Mouse (Mus musculus) limb, embryonic 11.5 days (tissue): ENCODE data around the gene Sdf2l1. TPM values are rescaled to one million over a fixed set of nuclear protein-coding genes. Genes with fewer than 3 reads are reported as not detected.

ENCODE experiments used
- ATAC-seq: fragments of 200-750 bp; cut with Nextera tagmentation; 2 replicates; pipeline ENCODE4 v1.8.0; 2017; ENCODE audit warnings: low read depth; ENCODE audit not compliant: insufficient number of reproducible peaks, low FRiP score, low TSS enrichment
- DNase-seq: peaks from one replicate; pipeline ENCODE4 v3.0.0-alpha.2; 2015; ENCODE audit warnings: low spot score
- H3K27ac ChIP-seq: fragments of 300-500 bp; sonication (generic); replicated peaks from 2 replicates; pipeline ENCODE4 v1.5.1; 2014; ENCODE audit warnings: low read depth, mild to moderate bottlenecking, low read length
- H3K27me3 ChIP-seq: fragments of 300-500 bp; sonication (generic); 2 replicates; pipeline ENCODE4 v1.6.1; 2014; ENCODE audit warnings: mild to moderate bottlenecking, low read length, mixed read lengths; ENCODE audit not compliant: control insufficient read depth, insufficient read depth
- H3K36me3 ChIP-seq: fragments of 300-500 bp; sonication (generic); 2 replicates; pipeline ENCODE4 v1.6.1; 2014; ENCODE audit warnings: mild to moderate bottlenecking, low read length, moderate library complexity, mixed read lengths; ENCODE audit not compliant: control insufficient read depth, insufficient read depth
- H3K4me1 ChIP-seq: fragments of 300-500 bp; sonication (generic); 2 replicates; pipeline ENCODE4 v1.6.1; 2014; ENCODE audit warnings: low read length, mixed read lengths; ENCODE audit not compliant: control insufficient read depth, insufficient read depth
- H3K4me2 ChIP-seq: fragments of 300-500 bp; sonication (generic); 2 replicates; pipeline ENCODE4 v1.6.1; 2014; ENCODE audit warnings: low read depth, mild to moderate bottlenecking, moderate library complexity; ENCODE audit not compliant: severe bottlenecking
- H3K4me3 ChIP-seq: fragments of 300-500 bp; sonication (generic); 2 replicates; pipeline ENCODE4 v1.5.1; 2014; ENCODE audit warnings: low read depth, low read length
- H3K9ac ChIP-seq: fragments of 300-500 bp; sonication (generic); 2 replicates; pipeline ENCODE4 v1.6.1; 2014; ENCODE audit warnings: mild to moderate bottlenecking, low read length
- H3K9me3 ChIP-seq: fragments of 300-500 bp; sonication (generic); 2 replicates; pipeline ENCODE4 v1.6.1; 2016; ENCODE audit warnings: low read length; ENCODE audit not compliant: control insufficient read depth
- WGBS: fragments of 180-500 bp; shearing (Covaris S2); extraction: QIAGEN DNeasy Blood & Tissue Kit; methylation state at CpG from one replicate; pipeline ENCODE4 v1.1.7; 2014; 5-methylcytosine and 5-hydroxymethylcytosine counted together
- polyA plus RNA-seq: library from polyadenylated mRNA; unstranded; fragments of >200 nt; fragmentation: Nextera tagmentation; extraction: Ambion mirVana; gene quantifications from 2 replicates; pipeline ENCODE4 v1.2.1, GENCODE M21; 2014

Sdf2l1 gene
- polyA plus RNA-seq, 1 experiment from 2014 or later: 65.8 TPM

- 46% methylated on average over 7 of the region's 7 CpGs for WGBS
- Histone ChIP-seq H3K27ac (no peak overlapping the region; the same call in 1 of the 2 replicates), H3K9me3 (no peaks in the 10 kb centered on the region), H3K9ac (peak overlapping the region; percentile 49), H3K27me3 (no peaks in the 10 kb centered on the region), H3K4me3 (peak overlapping the region; percentile 67), H3K4me2 (peak overlapping the region; percentile 96), H3K36me3 (no peaks in the 10 kb centered on the region), H3K4me1 (0 out of 2 replicates have a peak, but pooled peaks cover 8% of the 10 kb centered on the region)
- ATAC-seq: no peak
- peak; percentile 42 for DNase-seq
These were observed 670 bp upstream of the Sdf2l1 start for GRCm38 (mm10) chr16:17132906-17133200.

GRCm38 (mm10) chr16:17131191-17132088 lies 743 bp downstream of the Sdf2l1 start:
- peak overlapping the region; percentile 67 for H3K4me3 ChIP-seq
- WGBS: 4% methylated on average over 43 of the region's 43 CpGs
- 0 out of 2 replicates have a peak, but pooled peaks cover 8% of the 10 kb centered on the region for H3K4me1 ChIP-seq
- H3K9me3 ChIP-seq: no peaks in the 10 kb centered on the region
- peak overlapping the region; percentile 76 for H3K9ac ChIP-seq
- no peaks in the 10 kb centered on the region for H3K36me3 ChIP-seq
- peak overlapping the region; percentile 45 for H3K27ac ChIP-seq
- DNase-seq: peak; percentile 59
- ATAC-seq: peak; percentile 85
- H3K4me2 ChIP-seq: peak overlapping the region; percentile 96
- no peaks in the 10 kb centered on the region for H3K27me3 ChIP-seq

- DNase-seq: no peak
- no peak for ATAC-seq
- Histone ChIP-seq H3K9me3 (no peaks in the 10 kb centered on the region), H3K27ac (no peak overlapping the region), H3K4me1 (peaks cover 11% of the 10 kb centered on the region), H3K36me3 (peaks cover 3% of the 10 kb centered on the region), H3K4me3 (no peak overlapping the region), H3K27me3 (no peaks in the 10 kb centered on the region), H3K9ac (no peak overlapping the region), H3K4me2 (no peak overlapping the region)
- WGBS: 97% methylated on average over 1 of the region's 1 CpGs
These were observed 4.9 kb downstream of the Sdf2l1 start for GRCm38 (mm10) chr16:17127292-17127691.

- 1% methylated on average over 24 of the region's 25 CpGs for WGBS
- peak within 1 kb of the TSS; percentile 66 for H3K9ac ChIP-seq
- H3K9me3 ChIP-seq: no peaks in the 10 kb centered on the region
- H3K36me3 ChIP-seq: peaks cover 17% of the 10 kb centered on the region
- DNase-seq (peak; percentile 90), ATAC-seq (peak; percentile 87)
- H3K4me1 ChIP-seq: peaks cover 3% of the 10 kb centered on the region
- H3K27me3 ChIP-seq: no peaks in the 10 kb centered on the region
- peak within 1 kb of the TSS; percentile 4; the same call in 1 of the 2 replicates for H3K27ac ChIP-seq
- H3K4me2 ChIP-seq: peak within 1 kb of the TSS; percentile 64
- H3K4me3 ChIP-seq: peak within 1 kb of the TSS; percentile 56
These were observed 7.2 kb downstream of the Sdf2l1 start, which contains the start of gene 2610318N02Rik for GRCm38 (mm10) chr16:17124871-17125520. TSS of gene 2610318N02Rik (minus strand) at chr16:17125167.

GRCm38 (mm10) chr16:17124119-17124870 lies 7.9 kb downstream of the Sdf2l1 start:
- no peaks in the 10 kb centered on the region for H3K27me3 ChIP-seq
- peak overlapping the region; percentile 56 for H3K4me3 ChIP-seq
- peak overlapping the region; percentile 66 for H3K9ac ChIP-seq
- DNase-seq: peak; percentile 77
- H3K27ac ChIP-seq: 0 out of 2 replicates have a peak overlapping the region, but pooled peaks have one; percentile 1
- peak; percentile 61; the same call in 1 of the 2 replicates for ATAC-seq
- peaks cover 18% of the 10 kb centered on the region for H3K36me3 ChIP-seq
- H3K9me3 ChIP-seq: no peaks in the 10 kb centered on the region
- peaks cover 3% of the 10 kb centered on the region for H3K4me1 ChIP-seq
- peak overlapping the region; percentile 64 for H3K4me2 ChIP-seq
- under 1% methylated on average over 22 of the region's 22 CpGs for WGBS

- H3K4me3 ChIP-seq: no peak overlapping the region
- H3K27ac ChIP-seq: no peak overlapping the region
- no peak for DNase-seq
- WGBS: 68% methylated on average over 14 of the region's 14 CpGs
- no peak overlapping the region for H3K9ac ChIP-seq
- H3K9me3 ChIP-seq: no peaks in the 10 kb centered on the region
- no peaks in the 10 kb centered on the region for H3K27me3 ChIP-seq
- H3K4me2 ChIP-seq: no peak overlapping the region
- peaks cover 3% of the 10 kb centered on the region for H3K4me1 ChIP-seq
- peaks cover 23% of the 10 kb centered on the region for H3K36me3 ChIP-seq
- ATAC-seq: no peak
These were observed 10.6 kb downstream of the Sdf2l1 start for GRCm38 (mm10) chr16:17121569-17121968.

- H3K4me3 ChIP-seq: no peak overlapping the region
- no peaks in the 10 kb centered on the region for H3K9me3 ChIP-seq
- H3K36me3 ChIP-seq: peaks cover 30% of the 10 kb centered on the region
- DNase-seq (no peak), ATAC-seq (no peak)
- no peak overlapping the region for H3K4me2 ChIP-seq
- 95% methylated on average over 5 of the region's 5 CpGs for WGBS
- no peaks in the 10 kb centered on the region for H3K4me1 ChIP-seq
- H3K27ac ChIP-seq: no peak overlapping the region
- no peaks in the 10 kb centered on the region for H3K27me3 ChIP-seq
- no peak overlapping the region for H3K9ac ChIP-seq
These were observed 14.8 kb downstream of the Sdf2l1 start for GRCm38 (mm10) chr16:17117309-17117799.
